Comparison of ENCODE assay signal across 8 mouse cellular contexts in the genomic region with DNA sequence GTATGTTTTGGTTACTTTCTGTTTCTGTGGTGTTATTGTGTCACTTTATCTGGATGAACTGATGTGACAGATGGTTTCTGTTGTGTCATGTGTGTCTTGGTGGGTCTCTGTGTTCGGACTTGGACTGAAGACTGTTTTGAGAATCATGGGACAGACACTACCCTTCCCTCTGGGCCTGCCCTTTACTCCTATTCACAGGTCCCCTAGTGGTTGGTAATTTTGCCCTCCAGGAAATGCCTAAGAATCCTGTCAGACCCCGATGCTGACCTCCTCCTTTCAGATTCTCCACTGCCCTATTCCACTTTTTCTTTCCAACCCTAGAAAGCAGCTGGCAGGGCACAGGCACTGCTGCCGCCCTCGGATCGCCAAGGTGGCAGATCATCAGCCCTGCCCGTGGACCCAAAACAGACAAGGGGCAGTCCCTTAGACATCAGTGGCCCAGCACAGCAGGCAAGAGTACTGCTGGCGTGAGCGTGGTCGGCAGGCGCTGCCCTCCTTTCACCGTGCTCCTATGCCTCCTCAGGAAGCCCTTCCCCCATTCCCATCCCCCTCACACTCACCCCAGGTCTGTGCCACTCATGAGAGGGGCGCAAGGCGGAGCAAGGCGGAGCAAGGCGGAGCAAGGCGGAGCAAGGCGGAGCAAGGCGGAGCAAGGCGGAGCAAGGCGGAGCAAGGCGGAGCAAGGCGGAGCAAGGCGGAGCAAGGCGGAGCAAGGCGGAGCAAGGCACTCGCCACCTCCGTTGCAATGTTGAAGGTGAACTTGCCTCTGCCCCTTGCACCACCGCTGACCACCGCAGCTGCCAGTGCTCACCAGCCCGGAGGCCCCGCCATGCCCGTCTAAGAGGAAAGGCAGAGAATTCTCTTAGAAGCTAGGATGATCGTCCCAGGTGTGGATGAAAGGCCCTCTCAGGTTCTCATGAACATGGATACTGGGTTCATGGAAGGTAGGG. TPM values are rescaled to one million over a fixed set of nuclear protein-coding genes. Genes with fewer than 3 reads are reported as not detected.
DNase-seq lines count a peak whose midpoint lies in the region; ATAC-seq and TF ChIP-seq lines count a peak whose summit lies in the region.

No protein-coding gene starts in this region.

- peak overlapping the region; percentile 82 for H3K4me2 ChIP-seq in liver, embryonic 11.5 days
- peak overlapping the region; percentile 87 for H3K4me2 ChIP-seq in stomach, embryonic 15.5 days

- no peaks in the 10 kb centered on the region for H3K4me1 ChIP-seq in kidney, adult 2 months (ENCODE audit: control insufficient read depth, insufficient read depth, low read length)
- no peaks in the 10 kb centered on the region for H3K4me1 ChIP-seq in liver, embryonic 11.5 days (replicated peaks; ENCODE audit: control insufficient read depth, insufficient read depth, low read length)
- no peaks in the 10 kb centered on the region for H3K4me1 ChIP-seq in stomach, embryonic 15.5 days

- peak; percentile 84 for DNase-seq in 3134 (ENCODE audit: extremely low read depth, insufficient read length, low spot score)
- DNase-seq in R1 (ENCODE audit: low read depth, low spot score) = peak; percentile 91
- DNase-seq in cerebellum, postnatal 36 days = peak; percentile 49 to 63
- peak; percentile 55 to 56 for DNase-seq in frontal cortex, postnatal 36 days (ENCODE audit: low spot score in 2 of 2)
- peak; percentile 73 for DNase-seq in kidney, adult 2 months
- peak; percentile 74 for DNase-seq in liver, embryonic 11.5 days (ENCODE audit: low spot score)

- peaks cover 5% of the 10 kb centered on the region; the same call in 1 of the 2 replicates for H3K9me3 ChIP-seq in liver, embryonic 11.5 days (ENCODE audit: control insufficient read depth, low read length)
- no peaks in the 10 kb centered on the region for H3K9me3 ChIP-seq in stomach, embryonic 15.5 days

- TF ChIP-seq CTCF in kidney, adult 2 months (conservative IDR thresholded peaks at IDR 0.05; ENCODE audit: insufficient read depth, insufficient read length, low read depth, low read length) = peak; percentile 17; the same call in 1 of the 2 replicates

- no peaks in the 10 kb centered on the region for H3K36me3 ChIP-seq in kidney, adult 2 months (ENCODE audit: control insufficient read depth, insufficient read depth, low read length)
- peaks cover 5% of the 10 kb centered on the region; the same call in 1 of the 2 replicates for H3K36me3 ChIP-seq in liver, embryonic 11.5 days (ENCODE audit: control insufficient read depth, insufficient read depth, low read length)
- H3K36me3 ChIP-seq in stomach, embryonic 15.5 days = no peaks in the 10 kb centered on the region

- WGBS in kidney, adult 2 months = 2% methylated on average over 33 of the region's 33 CpGs
- WGBS in liver, embryonic 11.5 days = 1% methylated on average over 33 of the region's 33 CpGs
- 1% methylated on average over 33 of the region's 33 CpGs for WGBS in stomach, embryonic 15.5 days

- no peaks in the 10 kb centered on the region for H3K27me3 ChIP-seq in kidney, adult 2 months (replicated peaks; ENCODE audit: control insufficient read depth, insufficient read depth, low read length)
- H3K27me3 ChIP-seq in liver, embryonic 11.5 days (replicated peaks; ENCODE audit: control insufficient read depth, insufficient read depth, low read length) = no peaks in the 10 kb centered on the region
- no peaks in the 10 kb centered on the region for H3K27me3 ChIP-seq in stomach, embryonic 15.5 days (replicated peaks)

- TF ChIP-seq POLR2A in kidney, adult 2 months (IDR thresholded peaks at IDR 0.05; ENCODE audit: low read depth, low read length) = peak; percentile 12

- H3K9ac ChIP-seq in liver, embryonic 11.5 days (ENCODE audit: low read depth, low read length) = peak overlapping the region; percentile 70
- peak overlapping the region; percentile 76 for H3K9ac ChIP-seq in stomach, embryonic 15.5 days

- ATAC-seq in liver, embryonic 11.5 days (replicated peaks; ENCODE audit: low FRiP score) = peak; percentile 87
- ATAC-seq in monocyte, adult 5-6 weeks (replicated peaks; ENCODE audit: insufficient number of reproducible peaks, low FRiP score, low TSS enrichment, poor library complexity, severe bottlenecking) = peak; percentile 78
- ATAC-seq in stomach, embryonic 15.5 days (ENCODE audit: insufficient read depth, low FRiP score, low read depth) = peak; percentile 91

- peak overlapping the region; percentile 58 for H3K27ac ChIP-seq in kidney, adult 2 months (ENCODE audit: insufficient read depth, low read depth, low read length)
- H3K27ac ChIP-seq in liver, embryonic 11.5 days (ENCODE audit: low read depth, low read length) = peak overlapping the region; percentile 96
- H3K27ac ChIP-seq in stomach, embryonic 15.5 days = peak overlapping the region; percentile 79

- peak overlapping the region; percentile 72 for H3K4me3 ChIP-seq in kidney, adult 2 months (ENCODE audit: insufficient read depth, low read depth, low read length)
- peak overlapping the region; percentile 68 for H3K4me3 ChIP-seq in liver, embryonic 11.5 days (ENCODE audit: low read depth, low read length)
- peak overlapping the region; percentile 68 for H3K4me3 ChIP-seq in stomach, embryonic 15.5 days (replicated peaks)

RNA-seq across cellular contexts. Expression of a gene that starts 17.5 kb away (rescaled TPM):
- 0.46 and 0.69 TPM in 2 replicates for polyA plus RNA-seq in kidney, adult 2 months (2012; rRNA removed)
- polyA plus RNA-seq in liver, embryonic 11.5 days (2014; fragmentation: Nextera tagmentation; extraction: Ambion mirVana) = 3.8 and 4.4 TPM in 2 replicates
- 8.4 to 18.6 TPM (median 15.6 TPM) in 3 replicates for total RNA-seq in monocyte, adult 5-6 weeks (2017)
- 6.1 and 6.9 TPM in 2 replicates for polyA plus RNA-seq in stomach, embryonic 15.5 days (2015; fragmentation: Nextera tagmentation; extraction: Ambion mirVana)

RNA-seq across cellular contexts. Expression of a gene that starts 20.6 kb away (rescaled TPM):
- polyA plus RNA-seq in kidney, adult 2 months (2012; rRNA removed) = 3.1 and 3.5 TPM in 2 replicates
- polyA plus RNA-seq in liver, embryonic 11.5 days (2014; fragmentation: Nextera tagmentation; extraction: Ambion mirVana) = 3.5 and 4.7 TPM in 2 replicates
- total RNA-seq in monocyte, adult 5-6 weeks (2017) = 22.4 to 32.2 TPM (median 26.5 TPM) in 3 replicates
- polyA plus RNA-seq in stomach, embryonic 15.5 days (2015; fragmentation: Nextera tagmentation; extraction: Ambion mirVana) = 4.1 TPM in 2 replicates

RNA-seq across cellular contexts. Expression of a gene that starts 27.1 kb away (rescaled TPM):
- 7.2 and 7.7 TPM in 2 replicates for polyA plus RNA-seq in kidney, adult 2 months (2012; rRNA removed)
- polyA plus RNA-seq in liver, embryonic 11.5 days (2014; fragmentation: Nextera tagmentation; extraction: Ambion mirVana) = 20.9 and 23.4 TPM in 2 replicates
- 14.7 to 16.4 TPM (median 16.4 TPM) in 3 replicates for total RNA-seq in monocyte, adult 5-6 weeks (2017)
- polyA plus RNA-seq in stomach, embryonic 15.5 days (2015; fragmentation: Nextera tagmentation; extraction: Ambion mirVana) = 22.0 and 24.8 TPM in 2 replicates

RNA-seq across cellular contexts. Expression of a gene that starts 38.4 kb away (rescaled TPM):
- polyA plus RNA-seq in kidney, adult 2 months (2012; rRNA removed) = 22.4 and 31.3 TPM in 2 replicates
- 2.4 and 2.5 TPM in 2 replicates for polyA plus RNA-seq in liver, embryonic 11.5 days (2014; fragmentation: Nextera tagmentation; extraction: Ambion mirVana)
- not detected in 3 replicates for total RNA-seq in monocyte, adult 5-6 weeks (2017)
- polyA plus RNA-seq in stomach, embryonic 15.5 days (2015; fragmentation: Nextera tagmentation; extraction: Ambion mirVana) = 10.4 and 11.1 TPM in 2 replicates

RNA-seq across cellular contexts. Expression of a gene that starts 39.9 kb away (rescaled TPM):
- 0.86 and 1.9 TPM in 2 replicates for polyA plus RNA-seq in kidney, adult 2 months (2012; rRNA removed)
- polyA plus RNA-seq in liver, embryonic 11.5 days (2014; fragmentation: Nextera tagmentation; extraction: Ambion mirVana) = 12.6 and 13.2 TPM in 2 replicates
- total RNA-seq in monocyte, adult 5-6 weeks (2017) = 19.0 to 38.3 TPM (median 29.2 TPM) in 3 replicates
- 14.0 and 15.1 TPM in 2 replicates for polyA plus RNA-seq in stomach, embryonic 15.5 days (2015; fragmentation: Nextera tagmentation; extraction: Ambion mirVana)

Comparison
In these comparisons a context has a peak if more than half of its experiments do, and no peak if none do; other contexts are left out.
1. Peak in every context shown above with its lines: DNase-seq, ATAC-seq, H3K4me3 ChIP-seq and H3K27ac ChIP-seq.